Mouse (Mus musculus): ENCODE measurements around the gene Rbm39. TPM values are rescaled to one million over a fixed set of nuclear protein-coding genes. Genes with fewer than 3 reads are reported as not detected.

Rbm39 gene
- polyA plus RNA-seq (2014; fragmentation: Illumina TruSeq; extraction: RNeasy Lipid Tissue Mini Kit (QIAGEN cat#74804); ENCODE audit: low read depth, low replicate concordance), result 170 TPM

DNA sequence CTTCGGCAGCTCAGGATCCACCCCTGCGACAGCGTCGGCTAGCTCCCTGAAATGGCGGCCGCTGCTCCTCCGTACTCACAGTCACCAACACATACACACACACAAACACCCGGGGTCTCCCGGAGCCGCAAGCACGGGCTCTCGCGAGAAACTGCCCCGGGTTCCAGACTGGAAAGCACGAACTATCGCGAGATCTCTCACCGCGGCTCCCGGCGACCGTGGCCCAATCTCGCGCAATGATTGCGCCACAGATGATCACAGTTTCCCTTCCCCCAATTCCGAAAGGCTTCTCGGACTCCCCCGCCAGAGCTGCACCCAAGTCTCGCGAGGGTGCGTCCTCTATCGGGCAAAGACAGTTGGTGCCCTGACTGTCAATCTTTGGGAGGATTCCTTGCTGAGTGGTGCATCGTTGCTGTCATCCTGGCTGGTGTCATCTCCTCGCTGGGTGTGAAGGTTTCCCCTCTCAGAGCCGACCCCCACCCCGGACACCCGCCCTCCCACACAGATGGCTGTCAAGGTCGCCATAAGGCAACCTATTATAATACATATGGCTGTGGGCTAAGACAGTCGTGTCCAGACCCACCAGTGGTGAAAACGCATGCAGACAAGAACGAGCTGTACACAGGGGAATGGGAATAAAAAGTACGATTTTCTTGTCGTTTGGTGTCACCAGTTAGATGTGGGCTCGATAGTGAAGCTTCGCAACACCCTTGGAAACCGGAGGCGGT lies at the start of gene Rbm39:
Gene Rbm39 (minus strand): TSS at position 145 of the 728 bp plus-strand sequence.

DNA sequence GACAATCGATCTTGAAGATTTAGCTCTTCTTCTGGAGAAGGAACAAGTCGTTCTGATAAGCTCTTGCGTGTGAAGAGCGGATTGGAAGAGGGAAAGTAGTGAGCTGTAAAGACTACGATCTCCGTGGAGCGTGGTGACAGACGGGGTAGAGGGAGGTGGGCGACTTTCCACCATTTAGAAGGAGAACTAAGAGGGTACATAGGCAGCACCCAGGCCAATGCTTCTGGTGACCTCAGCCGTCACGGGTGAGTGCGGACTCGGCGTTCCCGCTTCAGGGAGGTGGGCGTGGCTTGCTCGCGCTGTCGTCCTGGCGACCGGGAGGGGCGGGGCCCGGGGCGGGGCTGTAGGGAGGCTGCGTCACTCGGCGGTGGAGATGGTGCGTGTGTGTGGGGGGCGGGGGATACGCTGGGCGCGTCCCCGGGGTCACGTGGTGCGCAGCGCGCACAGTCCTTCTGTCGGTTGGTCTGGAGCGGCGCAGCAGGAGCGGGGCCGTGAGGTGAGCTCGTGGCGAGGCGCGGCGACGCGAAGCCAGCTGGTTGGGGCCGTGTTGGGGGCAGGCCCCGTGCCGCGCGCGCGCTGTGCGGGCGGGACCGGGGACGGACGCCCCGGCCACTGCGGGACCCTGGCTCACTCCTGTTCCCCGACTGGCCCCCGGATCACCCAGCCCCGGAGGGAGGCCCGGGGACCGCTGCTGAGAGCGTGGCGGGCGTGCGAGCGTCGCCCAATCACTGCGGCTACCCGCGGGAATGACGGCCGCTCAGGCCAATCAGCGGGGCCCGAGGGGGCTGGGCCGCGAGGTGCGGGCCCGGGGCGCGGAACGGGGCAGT lies 16.5 kb upstream of the Rbm39 start, which contains the start of gene Phf20:
Gene Phf20 (plus strand): TSS at position 165 of the 827 bp plus-strand sequence.

DNA sequence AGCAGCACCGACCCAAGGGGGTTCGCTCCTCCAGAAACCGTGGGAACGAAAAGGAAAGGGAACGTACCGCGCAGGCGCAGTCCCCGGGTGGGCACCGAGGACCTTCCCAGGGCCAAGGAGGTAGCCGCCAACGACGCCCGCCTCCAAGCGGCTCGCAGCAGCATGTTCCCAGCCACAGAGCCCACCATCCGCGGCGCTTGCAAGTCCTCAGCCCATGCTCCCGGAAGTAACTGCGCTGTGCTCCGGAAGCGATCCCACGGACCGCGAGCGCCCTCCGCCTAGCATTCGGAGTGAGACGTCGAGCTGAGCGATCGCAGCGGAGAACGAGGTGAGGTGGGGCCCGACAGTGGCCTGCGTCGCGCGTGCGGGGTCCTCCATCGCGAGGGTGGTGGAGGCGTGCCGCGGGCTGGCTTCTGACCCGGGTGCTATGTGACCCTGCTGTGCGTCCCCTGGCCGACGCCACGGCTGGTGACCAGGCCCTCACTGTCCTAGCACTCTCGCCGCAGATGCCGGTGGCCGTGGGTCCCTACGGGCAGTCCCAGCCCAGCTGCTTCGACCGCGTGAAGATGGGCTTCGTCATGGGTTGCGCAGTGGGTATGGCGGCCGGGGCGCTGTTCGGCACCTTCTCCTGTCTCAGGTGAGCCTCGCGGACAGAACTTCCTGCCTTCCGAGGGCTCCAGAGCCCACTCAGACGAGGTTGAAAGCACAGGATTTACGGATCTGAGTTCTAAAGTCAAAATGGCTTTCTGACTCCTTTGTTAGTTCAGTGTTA lies 35.9 kb downstream of the Rbm39 start, which contains the start of the genes Romo1 and Nfs1:
Gene Romo1 (plus strand): TSS at position 87 of the 772 bp plus-strand sequence.
Gene Nfs1 (minus strand): TSS at position 234 of the 772 bp plus-strand sequence.

DNA sequence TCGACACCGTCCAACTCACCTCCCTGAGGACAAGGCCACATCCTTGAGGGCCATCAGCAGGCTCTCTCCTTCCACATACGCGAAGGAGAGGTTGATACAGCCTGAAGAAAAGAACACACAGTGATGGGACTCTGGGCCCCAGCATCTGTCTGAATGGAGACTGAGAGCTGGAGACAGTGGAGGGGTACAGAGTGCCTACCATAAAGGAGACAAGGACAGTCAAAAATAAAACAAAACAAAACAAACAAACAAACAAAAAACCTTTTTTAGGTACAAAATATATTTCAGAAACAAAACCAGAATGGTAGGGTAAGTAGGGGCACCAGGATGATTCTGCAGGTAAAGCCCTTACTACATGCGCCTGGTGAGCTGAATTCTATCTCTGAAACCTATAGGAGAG lies 53.0 kb downstream of the Rbm39 start, which contains the start of gene Gm28036:
Gene Gm28036 (minus strand): TSS at position 101 of the 400 bp plus-strand sequence.

DNA sequence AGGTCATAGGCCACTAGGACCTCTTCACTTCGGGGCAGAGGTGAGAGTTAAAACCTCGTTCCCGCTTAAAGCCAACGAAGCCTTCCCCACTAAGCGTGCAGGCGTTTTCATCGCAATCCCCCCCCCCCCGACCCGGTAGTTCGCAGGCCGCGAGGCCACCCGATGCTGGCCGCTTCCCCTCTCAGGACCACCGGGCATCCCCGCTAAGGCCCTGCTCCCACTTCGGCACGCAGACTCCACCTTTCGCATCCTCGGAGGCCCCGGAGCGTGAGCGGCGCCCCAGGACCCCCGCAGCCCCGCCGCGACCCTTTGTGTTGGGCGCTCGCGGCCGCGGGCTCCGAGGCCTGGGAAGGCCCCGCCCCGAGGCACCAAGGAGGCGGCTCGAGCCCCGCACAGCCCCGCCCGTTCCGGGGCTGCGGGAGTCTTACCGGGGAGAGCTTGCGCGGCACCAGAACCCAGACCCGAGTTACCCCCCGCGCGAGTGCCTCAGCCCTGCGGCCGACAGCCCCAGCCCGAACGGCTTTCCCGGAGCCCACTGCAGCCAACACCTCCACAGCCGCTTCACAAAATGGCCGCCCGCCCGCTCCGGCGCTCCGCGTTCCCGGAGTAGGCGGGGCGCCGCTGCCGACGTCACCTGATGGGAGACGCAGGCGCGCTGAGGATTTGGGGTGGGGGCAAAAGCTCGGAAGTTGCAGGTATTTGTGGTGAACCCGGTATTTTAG lies 68.5 kb downstream of the Rbm39 start, which contains the start of the genes Cpne1 and Rbm12:
Gene Cpne1 (minus strand): TSS at position 608 of the 722 bp plus-strand sequence.
Gene Rbm12 (minus strand): TSS at position 621 of the 722 bp plus-strand sequence.

Other genes with a start within 250 kb of the Rbm39 start
- gene Uqcc1, start 249.9 kb downstream of the Rbm39 start, polyA plus RNA-seq (2014; fragmentation: Illumina TruSeq; extraction: RNeasy Lipid Tissue Mini Kit (QIAGEN cat#74804); ENCODE audit: low read depth, low replicate concordance), result 239 TPM
- gene Gm15557, start 239.5 kb downstream of the Rbm39 start, polyA plus RNA-seq (2014; fragmentation: Illumina TruSeq; extraction: RNeasy Lipid Tissue Mini Kit (QIAGEN cat#74804); ENCODE audit: low read depth, low replicate concordance), result not detected
- gene Gdf5, start 234.9 kb downstream of the Rbm39 start, polyA plus RNA-seq (2014; fragmentation: Illumina TruSeq; extraction: RNeasy Lipid Tissue Mini Kit (QIAGEN cat#74804); ENCODE audit: low read depth, low replicate concordance), result not detected
- gene Cep250, start 223.8 kb downstream of the Rbm39 start, polyA plus RNA-seq (2014; fragmentation: Illumina TruSeq; extraction: RNeasy Lipid Tissue Mini Kit (QIAGEN cat#74804); ENCODE audit: low read depth, low replicate concordance), result 6.9 TPM
- 0.45 TPM for gene 6430550D23Rik, start 172.3 kb downstream of the Rbm39 start, polyA plus RNA-seq (2014; fragmentation: Illumina TruSeq; extraction: RNeasy Lipid Tissue Mini Kit (QIAGEN cat#74804); ENCODE audit: low read depth, low replicate concordance)
- gene Ergic3, start 172.2 kb downstream of the Rbm39 start, polyA plus RNA-seq (2014; fragmentation: Illumina TruSeq; extraction: RNeasy Lipid Tissue Mini Kit (QIAGEN cat#74804); ENCODE audit: low read depth, low replicate concordance), result 67.2 TPM
- not detected for gene Fer1l4, start 127.3 kb downstream of the Rbm39 start, polyA plus RNA-seq (2014; fragmentation: Illumina TruSeq; extraction: RNeasy Lipid Tissue Mini Kit (QIAGEN cat#74804); ENCODE audit: low read depth, low replicate concordance)
- 0.81 TPM for gene Spag4, start 115.1 kb downstream of the Rbm39 start, polyA plus RNA-seq (2014; fragmentation: Illumina TruSeq; extraction: RNeasy Lipid Tissue Mini Kit (QIAGEN cat#74804); ENCODE audit: low read depth, low replicate concordance)
- gene Cpne1, start 68.3 kb downstream of the Rbm39 start, polyA plus RNA-seq (2014; fragmentation: Illumina TruSeq; extraction: RNeasy Lipid Tissue Mini Kit (QIAGEN cat#74804); ENCODE audit: low read depth, low replicate concordance), result 14.5 TPM
- 7.3 TPM for gene Rbm12, start 68.3 kb downstream of the Rbm39 start, polyA plus RNA-seq (2014; fragmentation: Illumina TruSeq; extraction: RNeasy Lipid Tissue Mini Kit (QIAGEN cat#74804); ENCODE audit: low read depth, low replicate concordance)
- gene Gm28036, start 53.1 kb downstream of the Rbm39 start, polyA plus RNA-seq (2014; fragmentation: Illumina TruSeq; extraction: RNeasy Lipid Tissue Mini Kit (QIAGEN cat#74804); ENCODE audit: low read depth, low replicate concordance), result 8.2 TPM
- 208 TPM for gene Romo1, start 36.2 kb downstream of the Rbm39 start, polyA plus RNA-seq (2014; fragmentation: Illumina TruSeq; extraction: RNeasy Lipid Tissue Mini Kit (QIAGEN cat#74804); ENCODE audit: low read depth, low replicate concordance)
- 115 TPM for gene Nfs1, start 36.1 kb downstream of the Rbm39 start, polyA plus RNA-seq (2014; fragmentation: Illumina TruSeq; extraction: RNeasy Lipid Tissue Mini Kit (QIAGEN cat#74804); ENCODE audit: low read depth, low replicate concordance)
- gene Phf20, start 16.2 kb upstream of the Rbm39 start, polyA plus RNA-seq (2014; fragmentation: Illumina TruSeq; extraction: RNeasy Lipid Tissue Mini Kit (QIAGEN cat#74804); ENCODE audit: low read depth, low replicate concordance), result 11.4 TPM
- gene Cnbd2, start 132.1 kb upstream of the Rbm39 start, polyA plus RNA-seq (2014; fragmentation: Illumina TruSeq; extraction: RNeasy Lipid Tissue Mini Kit (QIAGEN cat#74804); ENCODE audit: low read depth, low replicate concordance), result 1.4 TPM
- 22.2 TPM for gene Scand1, start 132.5 kb upstream of the Rbm39 start, polyA plus RNA-seq (2014; fragmentation: Illumina TruSeq; extraction: RNeasy Lipid Tissue Mini Kit (QIAGEN cat#74804); ENCODE audit: low read depth, low replicate concordance)
- 8.9 TPM for gene Epb41l1, start 240.7 kb upstream of the Rbm39 start, polyA plus RNA-seq (2014; fragmentation: Illumina TruSeq; extraction: RNeasy Lipid Tissue Mini Kit (QIAGEN cat#74804); ENCODE audit: low read depth, low replicate concordance)